Mouse (Mus musculus) effector memory CD4-positive, alpha-beta T cell, adult 7 months (primary cell): ENCODE results near the gene Tmsb15b2. TPM values are rescaled to one million over a fixed set of nuclear protein-coding genes. Genes with fewer than 3 reads are reported as not detected.

ENCODE experiments used
- polyA plus RNA-seq: library from polyadenylated mRNA; unstranded; fragments of 100-300 nt; shearing (Covaris generic); gene quantifications from one replicate; pipeline ENCODE4 v1.2.1, GENCODE M21; 2017

The Tmsb15b2 gene
- polyA plus RNA-seq: 34.3 TPM

GRCm38 (mm10) chrX:136975397-136975796, at the start of gene Tmsb15b2:
Gene Tmsb15b2, minus strand, starts transcription at chrX:136975497.

GRCm38 (mm10) chrX:136992978-136993547, 17.8 kb upstream of the Tmsb15b2 start, which contains the start of gene Zcchc18:
Gene Zcchc18, plus strand, starts transcription at chrX:136993155.

GRCm38 (mm10) chrX:136976424-136977084, 1.3 kb upstream of the Tmsb15b2 start, which contains the start of the genes Tmsb15l and Tmsb15b1:
Gene Tmsb15l, minus strand, starts transcription at chrX:136976869.
Gene Tmsb15b1, minus strand, starts transcription at chrX:136976874.

GRCm38 (mm10) chrX:136927031-136927430, 48.3 kb downstream of the Tmsb15b2 start, which contains the start of gene H2bfm:
Gene H2bfm, plus strand, starts transcription at chrX:136927325.

Other genes starting within 250 kb of the Tmsb15b2 start
- 161 TPM for gene Morf4l2, start 231.8 kb downstream of the Tmsb15b2 start, polyA plus RNA-seq
- not detected for gene Glra4, start 195.4 kb downstream of the Tmsb15b2 start, polyA plus RNA-seq
- 1.2 TPM for gene Plp1, start 152.8 kb downstream of the Tmsb15b2 start, polyA plus RNA-seq
- gene Rab9b, start 106.7 kb downstream of the Tmsb15b2 start, polyA plus RNA-seq: not detected
- gene H2bfm, start 48.2 kb downstream of the Tmsb15b2 start, polyA plus RNA-seq: not detected
- gene Tmsb15l, start 1.4 kb upstream of the Tmsb15b2 start, polyA plus RNA-seq: not detected
- 9.2 TPM for gene Tmsb15b1, start 1.4 kb upstream of the Tmsb15b2 start, polyA plus RNA-seq
- 14.0 TPM for gene Zcchc18, start 17.7 kb upstream of the Tmsb15b2 start, polyA plus RNA-seq
- gene Slc25a53, start 62.8 kb upstream of the Tmsb15b2 start, polyA plus RNA-seq: 11.7 TPM
- gene Fam199x, start 74.1 kb upstream of the Tmsb15b2 start, polyA plus RNA-seq: 4.3 TPM
- not detected for gene Esx1, start 146.6 kb upstream of the Tmsb15b2 start, polyA plus RNA-seq